Mouse (Mus musculus) c-Kit-positive CD71-positive TER-119-positive erythroid progenitor cells, embryonic 14.5 days (primary cell): ENCODE results near the gene Cdpf1.

Source experiments
- DNase-seq: peaks from one replicate; pipeline ENCODE4 v3.0.0-alpha.2; 2013; ENCODE audit warnings: low spot score

The Cdpf1 gene

GRCm38 (mm10) chr15:85811535-85812277 is at the start of gene Cdpf1:
TSS of gene Cdpf1 (minus strand) at chr15:85811697.
- DNase-seq, result peak; percentile 96

- DNase-seq, result peak; percentile 91
Measured at GRCm38 (mm10) chr15:85859490-85860031, 48.1 kb upstream of the Cdpf1 start, which contains the start of gene Gtse1. TSS of gene Gtse1 (plus strand) at chr15:85859745.

- no peak for DNase-seq
Measured at GRCm38 (mm10) chr15:85858980-85859489, 47.5 kb upstream of the Cdpf1 start.

- no peak for DNase-seq
Measured at GRCm38 (mm10) chr15:85851656-85852392, 40.3 kb upstream of the Cdpf1 start.

GRCm38 (mm10) chr15:85845071-85845470 is 33.6 kb upstream of the Cdpf1 start:
- DNase-seq, result no peak

GRCm38 (mm10) chr15:85841796-85842360 is 30.4 kb upstream of the Cdpf1 start:
- DNase-seq, result no peak

- no peak for DNase-seq
Measured at GRCm38 (mm10) chr15:85840983-85841382, 29.5 kb upstream of the Cdpf1 start.

GRCm38 (mm10) chr15:85836887-85837286 is 25.4 kb upstream of the Cdpf1 start:
- DNase-seq, result no peak

GRCm38 (mm10) chr15:85835335-85835734 is 23.8 kb upstream of the Cdpf1 start:
- DNase-seq, result no peak

- DNase-seq, result no peak
Measured at GRCm38 (mm10) chr15:85832599-85832998, 21.1 kb upstream of the Cdpf1 start.

- peak; percentile 70 for DNase-seq
Measured at GRCm38 (mm10) chr15:85831954-85832590, 20.6 kb upstream of the Cdpf1 start, which contains the start of gene Ttc38. TSS of gene Ttc38 (plus strand) at chr15:85832306.

- no peak for DNase-seq
Measured at GRCm38 (mm10) chr15:85829470-85829869, 18.0 kb upstream of the Cdpf1 start.

- no peak for DNase-seq
Measured at GRCm38 (mm10) chr15:85828071-85828470, 16.6 kb upstream of the Cdpf1 start.

- peak; percentile 46 for DNase-seq
Measured at GRCm38 (mm10) chr15:85826676-85827075, 15.2 kb upstream of the Cdpf1 start.

- no peak for DNase-seq
Measured at GRCm38 (mm10) chr15:85822011-85822359, 10.5 kb upstream of the Cdpf1 start.

GRCm38 (mm10) chr15:85821203-85822010 is 9.9 kb upstream of the Cdpf1 start, which contains the start of gene Pkdrej:
TSS of gene Pkdrej (minus strand) at chr15:85821734.
- DNase-seq, result no peak

- peak; percentile 46 for DNase-seq
Measured at GRCm38 (mm10) chr15:85813428-85813827, 1.9 kb upstream of the Cdpf1 start.

GRCm38 (mm10) chr15:85810806-85811521 is 533 bp downstream of the Cdpf1 start:
- DNase-seq, result peak; percentile 60

GRCm38 (mm10) chr15:85810462-85810805 is 1.1 kb downstream of the Cdpf1 start:
- DNase-seq, result no peak

GRCm38 (mm10) chr15:85809091-85809490 is 2.4 kb downstream of the Cdpf1 start:
- no peak for DNase-seq
